Mouse (Mus musculus) layer of hippocampus, adult 2 months (tissue): ENCODE data around the gene Rps16. TPM values are rescaled to one million over a fixed set of nuclear protein-coding genes. Genes with fewer than 3 reads are reported as not detected.

Source experiments
- DNase-seq, 2 experiments: peaks; one replicate each; pipeline ENCODE4 v3.0.0; 2022; ENCODE audit warnings: low spot score in 2 of 2
- H3K27ac ChIP-seq: fragments of 200-600 bp; 2 replicates; pipeline ENCODE4 v1.8.1; 2022
- H3K4me3 ChIP-seq: fragments of 200-600 bp; 2 replicates; pipeline ENCODE4 v1.8.1; 2022; ENCODE audit warnings: mild to moderate bottlenecking
- CTCF ChIP-seq: fragments of 200-600 bp; conservative IDR thresholded peaks from 2 replicates; pipeline ENCODE4 v1.8.1; 2022; ENCODE audit warnings: antibody characterized with exemption, mild to moderate bottlenecking, moderate library complexity
- total RNA-seq, 2 experiments: library from RNA; stranded (reverse); gene quantifications; 2 replicates each; pipeline ENCODE4 v1.2.3; 2021

Gene Rps16
- total RNA-seq, 2 experiments from 2014 or later = 490 to 496 TPM

- H3K4me3 ChIP-seq = peak overlapping the region; percentile 68
- H3K27ac ChIP-seq = peak overlapping the region; percentile 77
- TF ChIP-seq CTCF = no peak
- no peak for DNase-seq
Observed at GRCm38 (mm10) chr7:28371514-28371989, 21.1 kb downstream of the Rps16 start.

- Histone ChIP-seq H3K27ac (peak within 1 kb of the TSS; percentile 77), H3K4me3 (peak within 1 kb of the TSS; percentile 68)
- peak; percentile 87 to 92 for DNase-seq
- peak; percentile 79 for TF ChIP-seq CTCF
Observed at GRCm38 (mm10) chr7:28372251-28373108, 22.0 kb downstream of the Rps16 start, which contains the start of gene Plekhg2. TSS of gene Plekhg2 (minus strand) at chr7:28372599.

- DNase-seq = peak; percentile 77
- peak; percentile 88 for TF ChIP-seq CTCF
- peak overlapping the region; percentile 68 for H3K4me3 ChIP-seq
- peak overlapping the region; percentile 77 for H3K27ac ChIP-seq
Observed at GRCm38 (mm10) chr7:28373131-28373581, 22.7 kb downstream of the Rps16 start.

GRCm38 (mm10) chr7:28373891-28374495, 23.5 kb downstream of the Rps16 start:
- Histone ChIP-seq H3K27ac (peak overlapping the region; percentile 77; the same call in 1 of the 2 replicates), H3K4me3 (no peak overlapping the region)
- no peak for TF ChIP-seq CTCF

GRCm38 (mm10) chr7:28374647-28375046, 24.2 kb downstream of the Rps16 start:
- peak overlapping the region; percentile 89; the same call in 1 of the 2 replicates for H3K27ac ChIP-seq
- H3K4me3 ChIP-seq = no peak overlapping the region
- TF ChIP-seq CTCF = no peak
- no peak for DNase-seq

More at GRCm38 (mm10) chr7:28373891-28374495, 23.5 kb downstream of the Rps16 start:
- no peak for DNase-seq

GRCm38 (mm10) chr7:28375176-28375921, 24.9 kb downstream of the Rps16 start:
- TF ChIP-seq CTCF = no peak
- peak overlapping the region; percentile 59 for H3K4me3 ChIP-seq
- peak overlapping the region; percentile 89 for H3K27ac ChIP-seq
- DNase-seq = peak; percentile 66 to 76

- no peak for TF ChIP-seq CTCF
- no peak for DNase-seq
- peak overlapping the region; percentile 89 for H3K27ac ChIP-seq
- peak overlapping the region; percentile 59 for H3K4me3 ChIP-seq
Observed at GRCm38 (mm10) chr7:28376011-28376771, 25.7 kb downstream of the Rps16 start.

- no peak for TF ChIP-seq CTCF
- peak overlapping the region; percentile 94 for H3K27ac ChIP-seq
- no peak for DNase-seq
Observed at GRCm38 (mm10) chr7:28377190-28378065, 27.0 kb downstream of the Rps16 start.

GRCm38 (mm10) chr7:28378066-28378690, 27.7 kb downstream of the Rps16 start:
- Histone ChIP-seq H3K4me3 (peak overlapping the region; percentile 59), H3K27ac (peak overlapping the region; percentile 94)
- DNase-seq = no peak
- TF ChIP-seq CTCF = no peak

More at GRCm38 (mm10) chr7:28377190-28378065, 27.0 kb downstream of the Rps16 start:
- peak overlapping the region; percentile 59 for H3K4me3 ChIP-seq

- TF ChIP-seq CTCF = no peak
- Histone ChIP-seq H3K27ac (peak overlapping the region; percentile 94), H3K4me3 (peak overlapping the region; percentile 59)
- DNase-seq = peak; percentile 66 to 79
Observed at GRCm38 (mm10) chr7:28378769-28379651, 28.6 kb downstream of the Rps16 start.
